Mouse (Mus musculus) liver, adult 2 months (tissue): ENCODE data around the gene Cpb2. TPM values are rescaled to one million over a fixed set of nuclear protein-coding genes. Genes with fewer than 3 reads are reported as not detected.
A peak's percentile ranks its signal among the peaks of the same experiment; 100 is the strongest.

Experiments used
- DNase-seq: peaks from one replicate; pipeline ENCODE4 v3.0.0-alpha.2; 2011; ENCODE audit warnings: low read depth, low spot score; ENCODE audit errors: extremely low read depth
- H3K27ac ChIP-seq: fragments of 200-500 bp; replicated peaks from 2 replicates; pipeline ENCODE4 v1.5.1; 2012; ENCODE audit warnings: low read depth, mild to moderate bottlenecking, control low read depth, inconsistent platforms, low read length; ENCODE audit not compliant: insufficient read depth
- H3K27me3 ChIP-seq: fragments of 200-500 bp; 2 replicates; pipeline ENCODE4 v1.6.1; 2012; ENCODE audit warnings: mild to moderate bottlenecking, moderate library complexity, low read length, inconsistent platforms; ENCODE audit not compliant: control insufficient read depth, insufficient read depth
- H3K36me3 ChIP-seq: fragments of 200-500 bp; 2 replicates; pipeline ENCODE4 v1.6.1; 2012; ENCODE audit warnings: low read length, inconsistent platforms; ENCODE audit not compliant: control insufficient read depth, insufficient read depth
- H3K4me1 ChIP-seq: fragments of 200-500 bp; 2 replicates; pipeline ENCODE4 v1.6.1; 2011; ENCODE audit warnings: low read length; ENCODE audit not compliant: control insufficient read depth, insufficient read depth
- H3K4me3 ChIP-seq: fragments of 200-500 bp; 2 replicates; pipeline ENCODE4 v1.5.1; 2011; ENCODE audit warnings: low read depth, mild to moderate bottlenecking, control low read depth, low read length, moderate library complexity; ENCODE audit not compliant: insufficient read depth
- H3K79me2 ChIP-seq: fragments of 200-500 bp; 2 replicates; pipeline ENCODE4 v1.6.1; 2012; ENCODE audit warnings: inconsistent platforms, mild to moderate bottlenecking, low read length, moderate library complexity; ENCODE audit not compliant: control insufficient read depth, insufficient read depth
- H3K9ac ChIP-seq: fragments of 200-500 bp; 2 replicates; pipeline ENCODE4 v1.6.1; 2012; ENCODE audit warnings: low read depth, mild to moderate bottlenecking, control low read depth, inconsistent platforms, low read length
- CTCF ChIP-seq: fragments of 200-500 bp; IDR thresholded peaks from 2 replicates; pipeline ENCODE4 v1.5.1; 2011; ENCODE audit warnings: low read depth, low read length, control low read depth
- POLR2A ChIP-seq: fragments of 200-500 bp; IDR thresholded peaks from 2 replicates; pipeline ENCODE4 v1.6.1; 2011; ENCODE audit warnings: low read length, control low read depth; ENCODE audit not compliant: insufficient read depth; ENCODE audit errors: extremely low read depth
- whole genome bisulfite sequencing: fragments of 180-500 bp; shearing (Covaris S2); methylation state at CpG from one replicate; pipeline ENCODE4 v1.1.7; 2018; 5-methylcytosine and 5-hydroxymethylcytosine counted together
- polyA plus RNA-seq: library from polyadenylated mRNA; depleted of rRNA; stranded (reverse); fragments of >200 nt; gene quantifications from 2 replicates; pipeline ENCODE4 v1.2.3, GENCODE M21; 2012
- total RNA-seq: library from RNA; depleted of rRNA; stranded (reverse); fragments of >200 nt; gene quantifications from 2 replicates; pipeline ENCODE4 v1.2.3, GENCODE M21; 2014

Cpb2 gene
- total and polyA plus RNA-seq, 2 experiments = 147 to 574 TPM

DNA sequence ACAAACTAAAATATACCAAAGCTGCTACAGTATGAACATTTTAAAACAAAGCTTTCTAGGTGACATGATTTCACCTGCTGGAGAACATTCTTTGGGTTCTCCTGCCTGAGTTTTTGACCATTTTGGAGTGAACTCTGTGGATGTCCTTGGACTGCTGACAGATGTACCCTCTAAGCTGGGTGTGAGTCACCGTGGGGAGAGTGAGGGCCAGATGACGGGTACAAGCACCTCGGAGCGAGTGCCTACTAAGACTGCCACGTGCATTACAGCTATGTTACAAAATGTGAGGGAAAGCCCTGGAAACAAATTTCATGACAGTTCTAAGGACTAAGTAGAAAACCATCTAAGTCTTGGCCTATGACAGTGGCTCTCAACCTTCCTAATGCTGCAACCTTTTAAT, 27.4 kb downstream of the Cpb2 start:
- Histone ChIP-seq H3K27ac (no peak overlapping the region), H3K4me1 (no peaks in the 10 kb centered on the region), H3K36me3 (peaks cover 82% of the 10 kb centered on the region), H3K4me3 (no peak overlapping the region), H3K79me2 (no peaks in the 10 kb centered on the region; the same call in 1 of the 2 replicates), H3K27me3 (no peaks in the 10 kb centered on the region), H3K9ac (no peak overlapping the region)
- no peak for DNase-seq
- TF ChIP-seq CTCF (no peak), POLR2A (no peak)
- 82% methylated on average over 5 of the region's 5 CpGs for WGBS

DNA sequence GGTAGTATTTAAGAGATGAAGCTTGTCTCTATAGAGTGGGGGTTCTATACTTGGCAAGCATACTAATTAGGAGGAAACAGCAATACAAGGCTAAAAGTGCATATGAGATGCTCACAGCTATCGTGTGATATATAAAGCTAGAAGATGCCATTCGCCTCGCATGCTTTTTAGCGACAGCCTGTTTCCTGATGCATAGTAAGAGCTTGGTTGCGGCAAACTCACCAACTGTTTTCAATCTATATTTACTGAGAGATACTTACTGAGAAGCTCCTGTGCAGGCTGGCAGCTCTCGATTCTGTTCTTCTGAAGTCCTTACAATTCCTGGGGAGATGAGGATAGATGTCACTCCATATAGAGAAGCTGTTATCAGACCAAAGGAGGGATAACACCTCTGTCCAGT, 37.6 kb downstream of the Cpb2 start:
- DNase-seq = no peak
- Histone ChIP-seq H3K27me3 (no peaks in the 10 kb centered on the region), H3K4me1 (peaks cover 2% of the 10 kb centered on the region; the same call in 1 of the 2 replicates), H3K79me2 (no peaks in the 10 kb centered on the region), H3K9ac (no peak overlapping the region), H3K36me3 (peaks cover 49% of the 10 kb centered on the region), H3K4me3 (no peak overlapping the region; the same call in 1 of the 2 replicates), H3K27ac (no peak overlapping the region)
- no peak for TF ChIP-seq CTCF
- no peak for TF ChIP-seq POLR2A
- 85% methylated on average over 6 of the region's 6 CpGs for WGBS

DNA sequence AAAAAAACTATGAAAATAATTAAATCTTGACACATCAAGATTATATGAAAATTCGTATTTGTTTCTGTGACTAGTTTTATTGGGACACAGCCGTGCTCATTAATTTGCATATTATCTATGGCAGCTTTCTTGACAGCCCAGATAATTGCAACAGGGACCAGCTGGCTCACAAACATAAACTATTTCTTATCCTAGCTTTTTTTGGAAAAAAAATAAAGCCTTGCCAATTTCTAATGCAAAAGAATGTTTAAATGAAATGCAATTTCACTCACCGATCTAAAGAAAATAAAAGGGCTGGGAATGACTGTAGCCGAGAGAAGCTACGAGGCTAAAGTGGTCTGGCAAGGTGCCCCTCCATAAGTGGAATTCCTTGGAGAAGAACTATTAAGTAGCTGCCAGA, 38.3 kb downstream of the Cpb2 start:
- 85% methylated on average over 5 of the region's 5 CpGs for WGBS
- Histone ChIP-seq H3K36me3 (peaks cover 42% of the 10 kb centered on the region), H3K4me1 (peaks cover 2% of the 10 kb centered on the region; the same call in 1 of the 2 replicates), H3K79me2 (no peaks in the 10 kb centered on the region; the same call in 1 of the 2 replicates), H3K9ac (no peak overlapping the region), H3K27me3 (no peaks in the 10 kb centered on the region), H3K27ac (no peak overlapping the region), H3K4me3 (no peak overlapping the region)
- TF ChIP-seq POLR2A (no peak), CTCF (no peak)
- no peak for DNase-seq

DNA sequence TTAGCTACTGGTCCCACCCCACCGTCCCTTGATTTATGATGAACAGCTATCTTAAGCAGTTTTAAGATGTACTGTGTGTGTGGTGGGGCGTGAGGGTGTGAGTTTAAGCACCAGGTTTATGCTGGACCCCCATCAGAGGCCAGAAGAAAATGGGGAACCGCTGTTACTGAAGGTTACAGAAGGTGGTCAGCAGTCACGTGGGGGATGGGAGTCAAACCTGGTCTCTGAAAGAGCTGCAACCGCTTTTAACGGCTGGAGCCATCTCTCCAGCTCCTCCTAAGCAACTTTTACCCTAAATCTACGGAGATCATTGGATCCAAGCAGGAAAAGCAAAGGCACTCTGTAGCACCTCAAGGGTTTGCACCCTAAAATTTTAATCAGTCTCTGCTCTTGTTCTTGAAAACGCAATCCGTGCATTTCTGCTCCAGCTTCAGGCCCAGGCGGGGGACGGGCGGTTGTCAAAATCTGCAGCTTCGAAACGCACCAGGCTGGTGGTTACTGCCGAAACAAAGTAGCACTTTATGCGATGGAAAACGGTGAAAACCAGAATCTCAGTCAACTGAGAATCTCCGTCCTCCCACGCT, 41.6 kb downstream of the Cpb2 start:
- no peak for DNase-seq
- Histone ChIP-seq H3K9ac (peak overlapping the region; percentile 63), H3K4me3 (peak overlapping the region; percentile 94), H3K4me1 (peaks cover 2% of the 10 kb centered on the region; the same call in 1 of the 2 replicates), H3K79me2 (peaks cover 5% of the 10 kb centered on the region; the same call in 1 of the 2 replicates), H3K36me3 (peaks cover 17% of the 10 kb centered on the region), H3K27me3 (no peaks in the 10 kb centered on the region), H3K27ac (peak overlapping the region; percentile 68)
- TF ChIP-seq CTCF = no peak
- TF ChIP-seq POLR2A = no peak
- WGBS = 15% methylated on average over 19 of the region's 19 CpGs

DNA sequence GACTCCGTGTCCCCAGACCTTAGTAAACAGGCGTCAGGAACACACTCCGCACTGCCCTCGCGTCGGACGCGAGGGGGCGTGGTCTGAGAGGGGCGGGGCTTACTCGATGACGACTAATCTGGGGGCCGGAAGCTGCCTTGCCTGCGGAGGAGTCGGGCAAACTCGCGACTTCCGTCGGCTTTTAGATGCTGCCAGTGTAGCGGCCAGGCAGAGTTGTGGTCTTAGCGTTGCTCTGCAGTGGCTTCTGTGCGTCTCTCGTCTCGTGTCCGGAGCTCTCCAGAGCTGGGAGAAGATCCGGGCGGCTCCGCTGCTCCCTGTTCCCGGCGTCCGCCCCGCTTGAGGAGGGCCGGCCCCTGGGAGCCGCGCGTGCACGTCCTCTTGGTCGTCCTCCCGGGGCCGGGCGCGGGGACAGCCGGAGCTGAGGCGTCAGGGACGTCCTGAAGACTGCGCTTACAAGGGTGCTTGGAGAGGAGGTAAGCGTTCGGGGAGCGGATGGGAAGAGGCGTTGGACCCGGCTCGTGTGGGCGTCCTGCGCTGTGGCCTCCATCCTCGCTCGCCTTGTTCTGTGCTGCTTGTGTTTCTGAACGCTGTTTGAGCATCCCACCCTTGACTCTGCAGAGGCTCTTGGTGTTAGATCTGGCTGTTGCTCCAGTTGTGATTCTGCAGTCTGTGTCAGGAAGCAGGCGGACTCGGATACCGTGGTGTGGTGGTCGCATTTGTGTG, 42.3 kb downstream of the Cpb2 start, which contains the start of gene Zc3h13:
TSS of gene Zc3h13 (plus strand) at position 181 of the 723 bp plus-strand sequence.
- Histone ChIP-seq H3K27ac (peak within 1 kb of the TSS; percentile 68), H3K9ac (peak within 1 kb of the TSS; percentile 86), H3K27me3 (no peaks in the 10 kb centered on the region), H3K4me3 (peak within 1 kb of the TSS; percentile 94), H3K79me2 (peaks cover 5% of the 10 kb centered on the region; the same call in 1 of the 2 replicates), H3K4me1 (peaks cover 2% of the 10 kb centered on the region; the same call in 1 of the 2 replicates), H3K36me3 (peaks cover 11% of the 10 kb centered on the region)
- under 1% methylated on average over 61 of the region's 61 CpGs for WGBS
- TF ChIP-seq POLR2A (peak; percentile 73), CTCF (no peak)
- DNase-seq = peak; percentile 79

DNA sequence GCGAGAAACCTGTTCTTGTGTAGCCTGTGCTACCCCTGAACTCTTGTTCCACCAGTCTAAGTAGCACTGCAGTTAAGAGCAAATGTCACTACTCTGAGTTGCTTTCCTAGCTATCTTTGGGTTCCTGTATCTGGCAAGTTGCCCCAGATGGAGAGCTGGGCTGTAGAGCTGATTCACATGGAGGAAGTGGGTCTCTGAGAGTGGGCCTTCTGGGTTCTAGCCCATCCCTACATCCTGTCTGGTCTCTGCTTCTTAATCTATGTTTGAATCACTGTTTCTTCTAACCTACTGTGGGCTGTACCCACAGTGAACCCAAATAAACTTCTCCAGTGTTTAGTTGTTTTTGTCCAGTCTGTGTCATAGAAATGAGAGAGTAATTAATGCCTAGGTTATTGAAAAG, 59.0 kb downstream of the Cpb2 start:
- Histone ChIP-seq H3K4me1 (no peaks in the 10 kb centered on the region), H3K36me3 (peaks cover 4% of the 10 kb centered on the region; the same call in 1 of the 2 replicates), H3K27me3 (no peaks in the 10 kb centered on the region), H3K27ac (no peak overlapping the region), H3K79me2 (peaks cover 6% of the 10 kb centered on the region; the same call in 1 of the 2 replicates), H3K4me3 (no peak overlapping the region), H3K9ac (no peak overlapping the region)
- DNase-seq = no peak
- TF ChIP-seq POLR2A (no peak), CTCF (no peak)
- WGBS = 91% methylated on average over 1 of the region's 1 CpGs
